Mouse (Mus musculus): Measurements from ENCODE around the gene Emp1. TPM values are rescaled to one million over a fixed set of nuclear protein-coding genes. Genes with fewer than 3 reads are reported as not detected.
A peak's percentile ranks its signal among the peaks of the same experiment; 100 is the strongest.

The Emp1 gene
- total RNA-seq, 2 experiments from 2014 or later = 233 to 234 TPM

- DNase-seq = peak; percentile 29
Measured at GRCm38 (mm10) chr6:135364041-135364745, 1.8 kb downstream of the Emp1 start.

- peak; percentile 91 for DNase-seq
Measured at GRCm38 (mm10) chr6:135364891-135365301, 2.6 kb downstream of the Emp1 start.

GRCm38 (mm10) chr6:135365614-135366013 lies 3.3 kb downstream of the Emp1 start:
- DNase-seq = no peak

DNA sequence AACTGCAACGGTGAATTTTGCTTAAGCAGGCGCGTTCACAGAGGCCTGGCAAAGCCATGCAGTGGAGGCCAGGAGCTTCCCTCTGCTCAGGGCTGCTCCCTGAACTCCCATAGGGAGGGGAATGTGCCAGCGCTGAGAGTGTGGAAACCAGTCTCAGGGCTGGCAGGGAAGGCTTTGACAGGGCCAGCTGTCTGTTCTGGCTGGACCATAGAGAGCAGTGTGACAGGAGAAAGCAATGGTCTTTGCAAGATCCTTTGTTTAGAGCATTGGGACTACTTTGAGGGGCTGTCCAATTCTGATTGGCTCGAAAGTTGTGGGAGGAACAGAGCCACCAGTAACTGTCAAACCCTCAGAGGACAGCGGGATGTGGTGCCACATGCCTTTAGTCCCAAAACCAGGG lies 5.9 kb downstream of the Emp1 start:
- peak; percentile 28 for DNase-seq

GRCm38 (mm10) chr6:135369551-135369968 lies 7.2 kb downstream of the Emp1 start:
- peak; percentile 75 for DNase-seq

GRCm38 (mm10) chr6:135370954-135371353 lies 8.6 kb downstream of the Emp1 start:
- DNase-seq = peak; percentile 29

DNA sequence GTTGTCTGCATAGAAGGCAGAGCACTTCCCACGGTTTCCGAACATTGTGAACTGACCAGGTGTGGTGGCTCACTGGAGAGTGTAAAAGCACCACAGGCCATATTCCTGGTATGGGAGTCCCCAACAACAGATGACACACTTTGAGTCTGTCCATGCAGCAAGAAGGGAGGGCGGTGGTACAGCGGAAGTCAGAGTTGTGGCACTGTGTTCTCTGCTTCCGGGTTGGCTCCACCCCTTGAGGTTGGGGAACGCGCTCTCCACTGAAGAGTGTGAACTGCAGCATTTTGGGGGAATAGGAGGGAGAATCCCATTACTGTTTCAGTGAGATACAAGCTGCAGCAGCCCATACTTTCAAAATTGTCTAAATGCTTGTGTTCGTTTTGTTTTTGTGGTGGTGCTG lies 11.0 kb downstream of the Emp1 start:
- DNase-seq = no peak

DNA sequence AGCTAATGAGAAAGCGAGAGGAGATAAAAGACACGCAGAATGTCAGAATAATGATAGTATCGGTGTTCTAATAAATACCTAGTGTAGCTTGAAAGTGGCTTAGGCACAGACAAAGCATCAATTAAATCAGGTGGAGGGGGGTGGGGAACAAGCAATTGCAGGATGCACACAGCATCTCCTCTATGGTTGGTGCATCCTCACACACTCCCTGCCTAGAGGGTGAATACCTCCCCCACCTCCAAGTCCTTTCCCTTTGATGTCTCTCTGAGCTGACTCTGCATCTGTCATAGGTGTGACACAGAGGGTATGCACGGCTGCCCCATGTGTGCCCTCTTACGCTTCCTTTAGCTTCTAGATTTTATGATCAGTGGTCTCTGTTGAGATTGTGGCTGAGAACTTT lies 13.5 kb downstream of the Emp1 start:
- no peak for DNase-seq

DNA sequence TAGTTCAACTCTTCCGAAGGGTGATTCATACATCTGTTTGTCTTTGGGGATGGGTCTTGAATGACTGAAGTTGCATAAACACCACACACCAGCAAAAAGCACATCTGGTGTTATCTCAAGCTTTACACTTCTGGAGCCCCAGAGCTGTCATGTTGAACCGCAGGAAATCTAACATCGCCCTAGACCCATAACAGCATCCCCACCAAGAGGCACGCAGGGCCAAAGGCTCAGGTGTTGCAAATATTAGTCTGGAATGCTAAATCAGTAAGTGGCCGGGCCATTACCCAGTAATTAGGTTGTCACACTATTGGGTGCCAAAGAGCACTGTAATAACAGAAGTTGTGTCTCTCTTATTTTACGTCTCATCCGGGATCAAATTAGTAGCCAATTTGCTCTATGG lies 13.9 kb downstream of the Emp1 start:
- no peak for DNase-seq

- DNase-seq = peak; percentile 75
Measured at GRCm38 (mm10) chr6:135377583-135378319, 15.4 kb downstream of the Emp1 start.

- no peak for DNase-seq
Measured at GRCm38 (mm10) chr6:135383919-135384318, 21.6 kb downstream of the Emp1 start.

GRCm38 (mm10) chr6:135385738-135386459 lies 23.6 kb downstream of the Emp1 start:
- DNase-seq = no peak

- no peak for DNase-seq
Measured at GRCm38 (mm10) chr6:135387653-135388052, 25.3 kb downstream of the Emp1 start.

DNA sequence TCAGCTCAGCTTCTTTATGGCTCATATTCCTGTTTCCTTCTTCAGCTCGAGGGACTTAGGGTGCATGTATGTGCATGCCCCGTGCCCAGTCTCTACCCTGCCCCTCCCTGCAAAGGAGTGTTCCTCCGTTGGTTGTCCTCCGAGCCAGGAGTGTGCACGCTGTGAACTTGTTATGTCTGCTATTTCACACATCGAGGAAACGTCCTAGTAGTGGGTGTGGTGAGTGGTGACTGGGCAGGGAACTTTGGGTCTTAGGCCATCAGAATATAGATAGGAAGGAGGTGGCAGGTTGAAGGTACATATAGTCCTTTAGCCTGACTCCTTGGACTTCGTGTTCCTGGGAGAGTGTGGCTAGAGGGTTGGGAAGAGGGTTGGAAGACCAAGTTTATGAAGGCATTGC lies 26.4 kb downstream of the Emp1 start:
- no peak for DNase-seq

DNA sequence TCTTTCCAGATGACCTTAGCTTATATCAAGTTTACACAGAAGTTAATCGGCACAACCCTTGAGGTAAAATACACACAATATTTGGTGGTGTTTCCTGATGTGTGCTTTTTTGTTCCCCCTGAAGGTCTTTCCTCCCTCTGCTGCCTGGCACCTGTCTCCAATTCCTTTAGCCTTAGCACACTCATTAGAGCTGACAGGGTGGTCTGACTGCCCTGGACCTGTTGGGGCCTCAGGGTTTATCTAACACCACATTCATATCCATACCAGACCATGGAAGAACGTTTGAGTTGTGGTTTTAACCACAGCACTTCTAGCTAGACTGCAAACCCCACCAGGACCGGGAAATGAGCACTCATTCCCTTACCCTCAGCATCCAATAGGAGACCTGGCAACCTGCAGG lies 28.1 kb downstream of the Emp1 start:
- DNase-seq = no peak

DNA sequence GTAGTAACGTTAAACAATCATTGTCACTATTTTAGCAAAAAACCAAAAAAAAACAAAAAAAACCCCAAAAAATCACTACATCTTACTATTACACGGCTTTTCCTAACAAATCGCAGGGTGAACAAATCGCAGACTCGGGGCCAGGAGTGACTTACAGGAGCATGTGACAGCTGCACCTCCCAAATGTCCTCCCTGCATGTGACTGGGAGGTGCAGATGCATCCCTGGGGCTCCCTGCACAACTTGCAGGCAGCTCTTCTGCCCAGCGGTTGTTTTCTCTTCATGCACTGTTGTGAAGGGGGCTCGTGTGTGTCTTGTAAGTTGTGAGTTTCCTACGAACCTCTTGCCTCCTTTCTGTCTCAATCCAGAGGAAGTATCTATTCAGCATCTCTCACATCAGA lies 33.0 kb downstream of the Emp1 start:
- no peak for DNase-seq

GRCm38 (mm10) chr6:135397089-135397488 lies 34.7 kb downstream of the Emp1 start:
- no peak for DNase-seq

- DNase-seq = no peak
Measured at GRCm38 (mm10) chr6:135397788-135398187, 35.4 kb downstream of the Emp1 start.

DNA sequence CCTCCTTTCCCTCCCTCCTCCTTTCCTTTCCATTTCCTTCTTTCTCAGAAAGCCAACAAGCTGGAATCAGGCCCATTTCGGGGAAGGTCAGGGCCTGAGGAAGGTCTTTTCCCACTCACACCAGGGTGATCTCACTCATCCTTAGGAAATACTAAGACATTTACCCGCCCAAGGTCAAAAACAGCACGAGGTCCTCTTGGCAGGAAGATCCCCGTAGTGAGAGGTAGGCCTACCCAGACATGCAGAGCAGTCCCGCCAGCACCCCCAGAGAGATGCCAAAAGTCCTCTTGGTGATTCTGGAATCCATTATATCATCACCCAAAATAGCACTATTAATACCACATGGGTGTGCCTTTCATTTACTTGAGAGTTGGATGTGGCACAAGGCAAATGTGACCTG lies 36.5 kb downstream of the Emp1 start:
- DNase-seq = peak; percentile 64

DNA sequence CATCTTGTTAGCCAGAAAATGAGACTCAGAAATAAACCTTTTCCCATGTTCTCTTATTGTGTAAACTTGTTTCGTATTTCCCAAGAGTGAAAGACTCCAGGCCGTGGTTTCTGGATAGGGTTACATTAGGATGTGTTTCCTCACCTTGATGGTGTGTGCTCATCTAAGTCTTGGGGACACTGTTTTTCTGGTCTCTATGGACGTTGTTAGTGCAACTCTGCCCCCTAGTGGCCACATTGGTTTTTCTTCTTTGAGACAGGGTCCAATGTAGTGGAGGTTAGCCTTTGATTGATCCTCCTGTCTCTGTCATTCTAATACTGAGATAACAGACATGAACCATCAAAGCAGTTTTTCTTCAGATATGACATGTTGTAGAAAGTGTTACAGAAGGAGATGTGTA lies 38.0 kb downstream of the Emp1 start:
- peak; percentile 81 for DNase-seq

DNA sequence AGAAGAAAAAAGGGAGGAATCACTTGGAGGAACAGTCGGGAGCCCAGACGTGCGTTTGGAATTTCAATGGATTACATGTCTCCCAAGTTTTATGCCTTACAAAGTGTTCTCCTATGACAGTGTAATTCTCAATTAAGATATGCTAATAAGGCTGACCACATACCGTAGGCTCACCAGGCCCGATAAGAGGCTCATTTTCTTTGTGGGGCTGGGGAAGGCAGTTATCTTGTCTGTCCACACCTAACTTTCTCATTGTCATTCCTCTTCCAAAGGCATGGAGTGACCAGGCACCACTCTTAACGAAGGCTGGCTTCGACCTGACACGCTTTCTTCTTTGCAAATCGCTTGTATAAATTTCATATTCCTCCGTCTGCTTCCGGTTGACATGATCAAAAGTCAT lies 42.7 kb downstream of the Emp1 start:
- DNase-seq = no peak

DNA sequence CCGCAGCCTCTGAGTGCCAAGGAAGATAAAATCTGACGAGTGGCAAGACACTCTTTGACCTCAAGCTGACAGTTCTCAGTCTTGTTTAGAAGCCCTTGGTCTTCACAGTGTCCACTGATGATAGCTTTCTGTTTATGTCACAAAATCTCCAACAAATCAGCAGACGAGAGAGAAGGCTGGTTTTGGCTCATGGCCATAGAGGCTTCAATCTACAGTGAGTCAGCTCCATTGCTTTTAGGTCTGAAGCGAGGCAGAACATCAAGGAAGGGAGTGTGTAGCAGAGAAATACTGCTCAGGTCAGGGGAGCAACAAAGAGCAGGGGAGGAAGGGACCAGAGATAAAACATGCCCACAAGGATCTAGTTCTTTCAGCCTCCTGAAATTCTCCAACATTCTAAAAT lies 45.0 kb downstream of the Emp1 start:
- no peak for DNase-seq

DNA sequence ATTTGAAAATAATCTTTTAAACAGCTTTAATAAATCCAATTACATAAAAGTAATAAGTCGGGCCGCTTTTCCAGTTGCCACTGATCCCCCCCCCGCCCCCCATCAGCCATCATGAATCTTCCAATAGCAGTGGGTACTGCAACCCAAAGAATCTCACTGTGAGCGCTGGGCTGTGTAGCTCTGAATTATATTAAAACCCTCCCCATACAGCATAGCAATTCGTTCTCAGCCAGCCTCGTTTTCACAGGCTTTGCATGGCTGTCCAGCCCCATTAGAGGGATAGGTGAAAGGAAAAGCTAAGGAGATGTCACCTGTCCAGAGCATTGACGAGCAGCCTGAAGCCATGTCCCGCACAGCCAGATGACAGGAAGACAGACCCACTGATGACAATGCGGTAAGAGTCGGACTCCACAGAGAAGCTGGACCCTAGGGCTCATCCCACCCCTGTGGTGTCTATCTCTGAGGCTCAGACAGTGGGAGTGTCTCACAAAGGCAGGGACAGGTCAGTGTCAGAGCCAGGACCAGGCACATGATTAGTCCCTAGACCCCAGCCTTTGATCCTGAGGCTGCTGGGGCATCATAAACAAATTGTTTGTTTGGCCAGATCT lies 49.5 kb downstream of the Emp1 start:
- no peak for DNase-seq

Measured in heart, postnatal 4 days (tissue).